Mouse (Mus musculus): ENCODE results near the gene Ano6. TPM values are rescaled to one million over a fixed set of nuclear protein-coding genes. Genes with fewer than 3 reads are reported as not detected.

The Ano6 gene
- polyA plus RNA-seq, 1 experiment from 2014 or later, result 34.9 TPM

GRCm38 (mm10) chr15:95917330-95917729 is 126.7 kb downstream of the Ano6 start:
- WGBS, result 86% methylated on average over 3 of the region's 3 CpGs
- no peaks in the 10 kb centered on the region for H3K4me1 ChIP-seq
- ATAC-seq (ENCODE audit: low FRiP score, low read depth), result no peak

GRCm38 (mm10) chr15:95920047-95920446 is 129.4 kb downstream of the Ano6 start:
- no peak for ATAC-seq (ENCODE audit: low FRiP score, low read depth)
- no peak overlapping the region for H3K9ac ChIP-seq

More at GRCm38 (mm10) chr15:95917330-95917729, 126.7 kb downstream of the Ano6 start:
- Histone ChIP-seq H3K27me3 (replicated peaks) (no peaks in the 10 kb centered on the region), H3K27ac (no peak overlapping the region), H3K9ac (no peak overlapping the region), H3K9me3 (no peaks in the 10 kb centered on the region), H3K36me3 (peaks cover 21% of the 10 kb centered on the region), H3K4me2 (replicated peaks) (no peak overlapping the region), H3K4me3 (no peak overlapping the region)

DNA sequence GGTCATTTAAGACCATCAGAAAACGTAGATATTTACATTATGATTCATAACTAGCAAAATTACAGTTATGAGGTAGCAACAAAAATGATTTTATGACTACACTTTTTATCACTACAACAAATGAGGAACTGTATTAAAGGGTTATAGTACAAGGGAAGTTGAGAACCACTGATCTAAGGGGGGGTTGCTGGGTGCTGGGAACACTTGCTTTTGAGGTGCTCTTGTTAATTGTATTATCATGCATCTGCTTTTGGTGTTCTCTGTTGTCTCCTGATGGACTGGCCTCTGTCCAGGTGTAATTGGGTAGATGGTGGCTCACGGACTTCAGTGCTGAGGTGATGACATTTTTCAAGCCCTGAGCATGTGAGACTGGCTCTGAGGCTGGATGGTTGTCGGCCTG is 130.4 kb downstream of the Ano6 start:
- H3K9me3 ChIP-seq, result no peaks in the 10 kb centered on the region
- WGBS, result 89% methylated on average over 3 of the region's 3 CpGs
- no peak for ATAC-seq (ENCODE audit: low FRiP score, low read depth)
- no peak overlapping the region for H3K4me2 ChIP-seq (replicated peaks)
- no peak overlapping the region for H3K9ac ChIP-seq
- no peaks in the 10 kb centered on the region for H3K4me1 ChIP-seq
- H3K36me3 ChIP-seq, result peaks cover 13% of the 10 kb centered on the region; the same call in 1 of the 2 replicates
- no peaks in the 10 kb centered on the region for H3K27me3 ChIP-seq (replicated peaks)
- no peak overlapping the region for H3K27ac ChIP-seq
- no peak overlapping the region for H3K4me3 ChIP-seq

More at GRCm38 (mm10) chr15:95920047-95920446, 129.4 kb downstream of the Ano6 start:
- no peaks in the 10 kb centered on the region for H3K9me3 ChIP-seq
- no peak overlapping the region for H3K27ac ChIP-seq
- peaks cover 16% of the 10 kb centered on the region; the same call in 1 of the 2 replicates for H3K36me3 ChIP-seq
- no peaks in the 10 kb centered on the region for H3K27me3 ChIP-seq (replicated peaks)
- H3K4me2 ChIP-seq (replicated peaks), result no peak overlapping the region
- H3K4me1 ChIP-seq, result no peaks in the 10 kb centered on the region
- no peak overlapping the region for H3K4me3 ChIP-seq
- WGBS, result 72% methylated on average over 9 of the region's 9 CpGs

DNA sequence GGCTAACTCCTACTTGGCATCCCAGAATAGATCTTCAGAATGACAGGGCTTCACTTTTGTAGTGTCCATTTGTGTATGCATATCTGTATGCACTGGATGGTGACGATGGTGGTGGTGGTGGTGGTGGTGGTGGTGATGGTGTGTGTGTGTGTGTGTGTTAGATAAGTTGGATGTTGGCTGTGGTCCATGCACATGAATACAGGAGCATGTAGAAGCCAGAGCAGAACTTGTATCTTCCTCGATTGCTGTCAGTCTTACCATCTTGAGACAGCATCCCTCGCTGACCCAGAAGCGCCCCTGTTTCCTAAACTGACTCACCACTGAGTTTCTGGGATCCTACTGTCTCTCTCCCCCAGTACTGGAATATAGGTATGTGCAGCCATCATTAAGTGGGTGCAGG is 131.0 kb downstream of the Ano6 start:
- no peak overlapping the region for H3K27ac ChIP-seq
- ATAC-seq (ENCODE audit: low FRiP score, low read depth), result no peak
- H3K4me2 ChIP-seq (replicated peaks), result no peak overlapping the region
- no peaks in the 10 kb centered on the region for H3K4me1 ChIP-seq
- H3K9me3 ChIP-seq, result no peaks in the 10 kb centered on the region
- H3K4me3 ChIP-seq, result no peak overlapping the region
- peaks cover 8% of the 10 kb centered on the region; the same call in 1 of the 2 replicates for H3K36me3 ChIP-seq
- H3K27me3 ChIP-seq (replicated peaks), result no peaks in the 10 kb centered on the region
- WGBS, result 96% methylated on average over 4 of the region's 4 CpGs
- no peak overlapping the region for H3K9ac ChIP-seq

- H3K27ac ChIP-seq, result no peak overlapping the region
- 88% methylated on average over 6 of the region's 6 CpGs for WGBS
- 0 out of 2 replicates have a peak, but pooled peaks cover 7% of the 10 kb centered on the region for H3K36me3 ChIP-seq
- H3K4me1 ChIP-seq, result no peaks in the 10 kb centered on the region
- H3K9ac ChIP-seq, result no peak overlapping the region
- no peaks in the 10 kb centered on the region for H3K9me3 ChIP-seq
- no peak for ATAC-seq (ENCODE audit: low FRiP score, low read depth)
- no peaks in the 10 kb centered on the region for H3K27me3 ChIP-seq (replicated peaks)
- no peak overlapping the region for H3K4me3 ChIP-seq
- no peak overlapping the region for H3K4me2 ChIP-seq (replicated peaks)
These were observed 131.9 kb downstream of the Ano6 start for GRCm38 (mm10) chr15:95922558-95922957.

GRCm38 (mm10) chr15:95925334-95925986 is 134.8 kb downstream of the Ano6 start:
- 90% methylated on average over 8 of the region's 8 CpGs for WGBS
- Histone ChIP-seq H3K27me3 (replicated peaks) (no peaks in the 10 kb centered on the region), H3K27ac (no peak overlapping the region), H3K4me3 (no peak overlapping the region), H3K9ac (no peak overlapping the region), H3K9me3 (no peaks in the 10 kb centered on the region), H3K36me3 (peaks cover 5% of the 10 kb centered on the region), H3K4me2 (replicated peaks) (no peak overlapping the region), H3K4me1 (no peaks in the 10 kb centered on the region)
- no peak for ATAC-seq (ENCODE audit: low FRiP score, low read depth)

GRCm38 (mm10) chr15:95929087-95929486 is 138.4 kb downstream of the Ano6 start:
- Histone ChIP-seq H3K4me2 (replicated peaks) (no peak overlapping the region), H3K4me1 (no peaks in the 10 kb centered on the region), H3K9ac (no peak overlapping the region), H3K4me3 (no peak overlapping the region), H3K36me3 (peaks cover 5% of the 10 kb centered on the region), H3K27ac (no peak overlapping the region), H3K27me3 (replicated peaks) (no peaks in the 10 kb centered on the region), H3K9me3 (no peaks in the 10 kb centered on the region)
- 94% methylated on average over 6 of the region's 6 CpGs for WGBS
- no peak for ATAC-seq (ENCODE audit: low FRiP score, low read depth)

- no peak for ATAC-seq (ENCODE audit: low FRiP score, low read depth)
- Histone ChIP-seq H3K4me2 (replicated peaks) (no peak overlapping the region), H3K9ac (no peak overlapping the region), H3K27ac (no peak overlapping the region), H3K27me3 (replicated peaks) (no peaks in the 10 kb centered on the region), H3K9me3 (no peaks in the 10 kb centered on the region), H3K36me3 (peaks cover 5% of the 10 kb centered on the region), H3K4me3 (no peak overlapping the region), H3K4me1 (no peaks in the 10 kb centered on the region)
- WGBS, result 62% methylated on average over 16 of the region's 16 CpGs
These were observed 140.6 kb downstream of the Ano6 start for GRCm38 (mm10) chr15:95931013-95931775.

DNA sequence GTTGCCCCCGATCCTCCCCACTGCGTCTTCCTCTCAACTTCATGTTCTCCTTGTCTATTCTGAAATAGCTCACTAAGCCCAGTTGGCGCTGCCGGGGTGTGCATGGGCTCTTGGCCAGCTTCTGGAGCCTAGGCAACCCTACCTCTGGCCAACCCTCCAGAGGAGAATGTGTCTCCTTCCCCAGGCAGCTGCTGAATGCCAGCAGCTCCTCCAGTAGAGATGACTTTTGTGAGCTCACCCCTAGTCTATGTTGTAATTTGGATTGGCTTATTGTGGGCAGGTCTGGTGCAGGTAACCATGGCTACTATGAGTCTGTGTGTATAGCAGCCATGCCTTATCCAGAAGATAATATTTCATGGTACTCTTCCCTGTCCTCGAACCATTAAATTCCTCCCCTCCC is 141.7 kb downstream of the Ano6 start:
- WGBS, result 93% methylated on average over 5 of the region's 5 CpGs
- Histone ChIP-seq H3K9me3 (no peaks in the 10 kb centered on the region), H3K4me2 (replicated peaks) (no peak overlapping the region), H3K4me1 (no peaks in the 10 kb centered on the region), H3K9ac (no peak overlapping the region), H3K27ac (no peak overlapping the region), H3K4me3 (no peak overlapping the region), H3K27me3 (replicated peaks) (no peaks in the 10 kb centered on the region), H3K36me3 (peaks cover 5% of the 10 kb centered on the region)
- no peak for ATAC-seq (ENCODE audit: low FRiP score, low read depth)

GRCm38 (mm10) chr15:95935141-95935540 is 144.5 kb downstream of the Ano6 start:
- no peak overlapping the region for H3K27ac ChIP-seq
- H3K9me3 ChIP-seq, result no peaks in the 10 kb centered on the region
- H3K36me3 ChIP-seq, result peaks cover 14% of the 10 kb centered on the region
- ATAC-seq (ENCODE audit: low FRiP score, low read depth), result no peak
- no peak overlapping the region for H3K4me2 ChIP-seq (replicated peaks)
- no peak overlapping the region for H3K4me3 ChIP-seq
- H3K4me1 ChIP-seq, result no peaks in the 10 kb centered on the region
- H3K9ac ChIP-seq, result no peak overlapping the region
- 79% methylated on average over 11 of the region's 11 CpGs for WGBS
- H3K27me3 ChIP-seq (replicated peaks), result no peaks in the 10 kb centered on the region

DNA sequence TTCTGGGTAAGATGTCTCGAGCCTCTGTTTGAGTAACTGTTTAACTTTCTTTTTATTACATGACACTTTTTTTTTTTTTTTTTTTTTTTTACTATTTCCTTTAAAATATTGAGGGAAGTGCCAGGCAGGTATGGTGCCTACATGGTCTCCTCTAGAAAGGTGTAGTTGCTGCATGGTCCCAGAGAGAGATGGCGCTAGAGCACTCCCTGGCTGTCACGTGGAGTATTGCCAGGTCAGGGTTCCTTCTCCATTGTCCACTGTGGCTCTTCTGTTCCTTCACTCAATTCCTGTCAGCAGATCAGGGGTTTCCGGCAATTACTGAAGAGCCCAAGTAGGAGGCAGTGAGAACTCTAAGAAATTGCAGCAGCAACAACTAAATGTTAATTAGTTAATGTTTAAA is 152.8 kb downstream of the Ano6 start:
- no peak overlapping the region for H3K9ac ChIP-seq
- no peak overlapping the region for H3K4me3 ChIP-seq
- H3K4me2 ChIP-seq (replicated peaks), result no peak overlapping the region
- H3K27me3 ChIP-seq (replicated peaks), result no peaks in the 10 kb centered on the region
- no peak overlapping the region for H3K27ac ChIP-seq
- WGBS, result 65% methylated on average over 4 of the region's 4 CpGs
- ATAC-seq (ENCODE audit: low FRiP score, low read depth), result no peak
- H3K36me3 ChIP-seq, result peaks cover 23% of the 10 kb centered on the region
- H3K4me1 ChIP-seq, result no peaks in the 10 kb centered on the region
- H3K9me3 ChIP-seq, result no peaks in the 10 kb centered on the region

- 93% methylated on average over 6 of the region's 6 CpGs for WGBS
- no peaks in the 10 kb centered on the region for H3K9me3 ChIP-seq
- H3K4me2 ChIP-seq (replicated peaks), result no peak overlapping the region
- H3K27me3 ChIP-seq (replicated peaks), result no peaks in the 10 kb centered on the region
- no peaks in the 10 kb centered on the region for H3K4me1 ChIP-seq
- H3K4me3 ChIP-seq, result no peak overlapping the region
- no peak for ATAC-seq (ENCODE audit: low FRiP score, low read depth)
- H3K27ac ChIP-seq, result no peak overlapping the region
- H3K36me3 ChIP-seq, result peaks cover 23% of the 10 kb centered on the region
- no peak overlapping the region for H3K9ac ChIP-seq
These were observed 153.7 kb downstream of the Ano6 start for GRCm38 (mm10) chr15:95944299-95944698.
